Mouse (Mus musculus) A20 (cell line): ENCODE measurements at regions not wholly inside any gene's neighbourhood (a gene's known extent, or its start where the extent isn't known, plus 50 kb on each side); places are given as distances from the start of the nearest gene placed in this dataset.
"Not testable (repeated sequence)": the region's sequence is repeated elsewhere in the genome, so short reads cannot be mapped to it uniquely, and the experiment has no call there.

ENCODE experiments used
- DNase-seq: peaks from one replicate; pipeline ENCODE4 v3.0.0-alpha.2; 2011; ENCODE audit warnings: low read depth, low spot score

- no peak for DNase-seq
Measured at GRCm38 (mm10) chr16:86189874-86190273, 288.2 kb upstream of the Adamts5 start.

DNA sequence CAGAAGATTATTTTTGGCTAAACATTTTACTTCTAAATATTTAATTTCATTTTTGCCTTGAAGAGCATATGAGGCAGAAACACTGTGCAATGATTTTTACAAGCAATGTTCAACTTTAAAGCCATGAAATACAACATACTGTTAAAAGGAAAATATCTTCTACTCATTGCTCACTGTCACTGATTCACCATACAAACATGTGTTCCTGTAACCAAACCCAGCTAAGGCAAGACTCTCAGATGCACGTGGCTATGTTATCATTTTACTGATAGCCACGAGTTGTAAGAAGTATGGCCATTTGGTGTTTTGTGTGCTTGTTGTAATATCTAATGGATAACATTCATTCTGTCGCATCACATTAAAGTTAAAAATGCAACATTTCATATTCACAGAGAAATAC is 287.3 kb upstream of the Adamts5 start:
- DNase-seq, result no peak

DNA sequence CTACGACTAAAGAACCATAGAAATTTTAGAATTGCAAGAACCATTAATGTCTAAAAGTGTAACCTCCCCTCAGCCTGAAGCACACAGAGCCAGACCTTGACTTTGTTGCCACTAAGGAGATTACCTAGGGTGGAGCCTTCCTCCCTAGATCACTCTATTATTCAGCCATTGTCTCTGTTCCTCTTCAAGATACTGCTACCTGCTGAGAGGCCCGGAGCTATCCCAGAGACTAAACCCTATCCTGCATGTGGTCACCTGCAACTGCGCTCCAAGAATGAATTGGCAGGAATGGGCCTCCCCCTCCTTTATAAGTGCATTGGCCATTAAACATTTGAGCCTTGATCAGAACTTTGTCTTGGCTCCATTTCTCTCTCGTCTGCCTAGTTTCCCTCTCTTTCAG is 286.0 kb upstream of the Adamts5 start:
- not testable (repeated sequence) for DNase-seq

DNA sequence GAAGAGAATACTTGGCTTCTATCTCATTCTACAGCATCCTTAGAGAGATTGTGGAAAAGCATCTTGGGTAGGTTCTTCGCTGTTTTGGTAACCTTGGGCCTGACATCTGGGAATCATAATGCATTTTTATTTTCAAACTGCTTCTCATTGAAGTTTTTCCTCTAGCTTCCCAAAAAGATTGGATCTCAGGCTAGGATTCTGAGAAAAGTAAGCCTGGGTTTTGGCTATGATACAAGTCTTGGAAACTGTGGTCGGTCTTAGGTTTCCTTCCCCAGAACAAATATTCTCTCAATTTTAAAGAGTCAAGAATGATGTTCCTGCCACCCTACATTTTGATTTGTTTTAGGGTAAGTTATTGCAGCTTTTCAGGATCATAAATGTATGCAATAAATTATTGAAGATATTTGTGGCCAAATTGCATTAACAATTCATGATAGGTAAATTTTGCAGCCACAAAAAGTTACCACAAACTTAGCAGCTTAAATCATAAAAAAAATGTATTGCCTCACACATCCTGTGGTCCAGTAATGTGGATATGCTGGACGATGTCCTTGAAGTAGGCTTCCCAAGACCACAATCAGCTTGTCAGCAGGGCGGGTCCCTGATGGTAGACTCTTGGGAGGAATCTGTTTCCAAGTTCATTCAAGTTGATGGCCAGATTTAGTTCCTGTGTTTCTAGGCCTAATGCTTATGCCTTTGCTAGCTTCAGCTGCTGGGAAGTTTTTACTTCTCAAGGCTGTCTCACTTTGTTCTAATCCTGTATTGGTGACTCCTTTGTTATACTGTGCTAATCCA is 257.6 kb upstream of the Adamts5 start:
- no peak for DNase-seq

DNA sequence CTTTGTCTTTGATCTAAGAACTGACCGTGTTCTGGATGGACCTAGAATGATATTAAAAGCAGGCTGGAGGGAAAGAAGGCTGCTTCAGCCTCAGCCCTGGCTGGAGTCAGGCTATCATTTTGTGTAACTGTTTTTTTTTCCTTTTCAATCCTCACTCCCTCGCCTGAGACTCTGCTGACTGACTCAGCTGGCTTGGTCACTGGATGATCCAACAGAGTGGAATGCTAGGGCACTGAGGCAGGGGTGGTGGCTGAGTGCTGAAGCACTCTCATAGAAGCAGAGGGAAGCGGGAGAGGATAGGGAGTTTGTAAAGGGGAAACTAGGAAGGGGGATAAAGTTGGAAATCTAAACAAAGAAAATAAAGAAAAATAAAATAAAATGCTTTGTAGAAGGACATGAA is 236.5 kb upstream of the Adamts5 start:
- DNase-seq, result no peak

DNA sequence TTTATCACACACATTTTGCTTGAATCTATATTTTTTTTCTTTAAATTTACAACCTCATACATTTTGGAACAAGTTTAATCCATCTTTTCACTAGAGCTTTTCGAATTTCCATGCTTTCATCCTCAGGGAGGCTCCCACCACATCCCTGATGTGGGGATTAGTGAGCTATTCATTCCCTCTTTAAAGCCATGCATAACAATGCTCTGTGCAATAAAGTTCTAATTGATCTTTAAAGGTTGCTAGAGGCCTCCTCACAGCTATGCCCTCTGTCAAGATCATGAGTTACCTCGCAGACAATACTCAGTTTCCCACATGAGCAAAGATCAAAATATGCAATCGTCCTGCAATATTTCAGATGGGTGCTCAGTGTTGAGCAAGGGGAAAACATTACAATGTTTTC is 234.5 kb upstream of the Adamts5 start:
- DNase-seq, result no peak

DNA sequence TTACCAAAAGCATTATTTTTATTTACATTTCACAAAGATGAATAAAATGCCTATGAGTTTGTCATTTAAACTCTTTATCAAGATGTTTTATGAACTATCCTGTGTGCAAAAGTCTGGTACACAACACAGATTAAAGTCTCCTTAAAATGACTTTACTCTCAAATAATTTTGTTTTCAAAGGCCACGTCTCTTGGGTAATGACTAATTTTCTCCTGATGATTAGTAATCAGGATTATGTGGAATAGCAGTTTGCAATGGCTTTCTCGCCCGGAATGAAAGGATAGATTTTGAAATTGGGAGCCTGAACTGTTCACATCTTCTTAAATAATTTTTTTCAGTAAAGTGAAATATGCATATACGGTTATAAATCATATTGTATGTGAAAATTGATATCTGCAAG is 225.8 kb upstream of the Adamts5 start:
- no peak for DNase-seq

DNA sequence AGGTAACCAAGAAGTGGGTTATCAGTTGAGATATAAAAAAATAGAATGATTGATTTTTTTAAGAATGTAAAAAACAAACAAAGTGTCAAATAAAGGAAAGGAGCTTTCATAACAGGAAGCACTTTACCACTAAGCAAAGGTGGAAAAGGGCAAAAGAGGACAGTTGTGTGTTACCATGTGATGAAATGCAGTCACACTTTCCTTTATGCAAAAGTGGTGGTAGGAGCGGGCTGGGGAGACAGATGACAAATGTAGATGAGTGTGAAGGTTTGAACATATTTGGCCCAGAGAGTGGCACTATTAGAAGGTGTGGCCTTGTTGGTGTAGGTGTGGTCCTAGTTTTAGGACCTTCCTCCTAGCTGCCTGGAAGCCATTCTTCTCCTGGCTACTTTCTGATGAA is 222.6 kb upstream of the Adamts5 start:
- DNase-seq, result no peak

DNA sequence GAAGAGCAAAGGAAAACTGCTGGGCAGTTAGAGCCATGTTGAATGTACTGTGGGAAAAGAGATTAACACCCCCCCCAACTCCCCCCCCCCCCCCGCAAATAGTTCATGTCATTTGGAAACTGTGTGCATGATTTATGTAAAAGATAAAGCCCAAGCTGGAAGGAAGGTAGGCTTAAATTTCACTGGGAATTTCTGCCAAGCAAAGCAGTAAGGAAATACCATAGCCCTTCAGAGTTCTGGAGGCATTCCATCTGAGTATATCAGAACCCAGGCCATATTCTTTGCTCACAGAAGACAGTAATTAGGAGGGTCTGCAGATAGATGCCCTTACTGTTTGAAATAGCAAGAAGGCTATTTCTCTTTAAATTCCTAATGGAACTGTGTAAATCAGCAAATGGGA is 221.3 kb upstream of the Adamts5 start:
- DNase-seq, result no peak

DNA sequence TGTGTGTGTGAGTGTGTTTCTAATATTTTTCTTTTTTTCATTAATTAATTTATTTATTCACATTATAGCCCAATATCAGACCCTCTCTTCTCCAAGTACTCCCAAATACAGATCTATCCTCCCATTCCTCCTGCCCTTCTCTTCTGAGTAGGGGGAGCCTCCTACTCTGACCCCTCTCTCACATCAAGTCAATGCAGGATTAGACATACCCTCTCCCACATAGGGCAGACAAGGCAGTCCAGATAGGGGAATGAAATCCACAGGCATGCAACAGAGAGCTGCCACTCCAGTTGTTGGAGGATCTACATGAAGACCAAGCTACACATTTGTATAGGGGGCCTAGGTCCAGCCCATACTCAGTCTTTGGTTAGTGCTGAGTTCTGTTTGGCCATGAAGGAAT is 216.3 kb upstream of the Adamts5 start:
- DNase-seq, result no peak

- no peak for DNase-seq
Measured at GRCm38 (mm10) chr16:86115587-86116376, 214.2 kb upstream of the Adamts5 start.

DNA sequence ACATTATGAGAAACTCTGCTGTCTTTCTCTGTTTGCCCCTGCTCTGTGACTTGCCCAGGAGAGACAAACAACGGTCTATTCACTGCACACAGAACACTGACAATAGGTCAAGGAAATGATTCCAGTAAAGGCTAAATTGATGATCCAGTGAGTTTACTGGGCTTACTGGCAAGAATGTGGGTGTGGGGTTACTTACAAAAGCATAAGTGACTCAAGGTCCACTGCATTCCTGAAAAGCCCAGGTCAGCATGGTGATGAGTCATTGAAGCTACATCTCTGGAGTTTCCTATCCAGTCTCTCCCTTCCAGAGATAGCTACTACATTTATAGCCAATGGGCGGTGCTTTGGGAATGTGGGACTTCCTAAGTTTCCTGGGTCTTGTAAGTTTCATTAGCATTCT is 192.8 kb upstream of the Adamts5 start:
- DNase-seq, result no peak

GRCm38 (mm10) chr16:86090175-86090574 is 188.5 kb upstream of the Adamts5 start:
- no peak for DNase-seq

DNA sequence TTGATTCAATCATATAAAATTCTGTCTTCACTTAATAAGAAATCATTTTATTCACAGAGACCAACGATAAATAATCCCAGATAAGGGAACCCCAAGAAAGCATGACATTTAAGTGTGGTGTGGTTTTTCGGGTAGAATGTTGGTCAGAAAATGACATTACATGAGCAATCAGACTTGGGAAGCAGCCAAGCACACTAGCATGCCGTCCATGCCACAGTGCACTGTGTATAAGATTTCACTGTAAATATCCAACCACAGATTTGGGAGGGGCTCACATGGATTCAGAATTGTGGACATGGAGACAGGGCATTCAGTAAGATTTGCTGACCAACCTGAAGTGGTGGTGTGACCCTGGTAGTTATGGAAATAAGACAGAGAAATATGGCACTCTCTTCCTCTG is 185.8 kb upstream of the Adamts5 start:
- DNase-seq, result no peak

DNA sequence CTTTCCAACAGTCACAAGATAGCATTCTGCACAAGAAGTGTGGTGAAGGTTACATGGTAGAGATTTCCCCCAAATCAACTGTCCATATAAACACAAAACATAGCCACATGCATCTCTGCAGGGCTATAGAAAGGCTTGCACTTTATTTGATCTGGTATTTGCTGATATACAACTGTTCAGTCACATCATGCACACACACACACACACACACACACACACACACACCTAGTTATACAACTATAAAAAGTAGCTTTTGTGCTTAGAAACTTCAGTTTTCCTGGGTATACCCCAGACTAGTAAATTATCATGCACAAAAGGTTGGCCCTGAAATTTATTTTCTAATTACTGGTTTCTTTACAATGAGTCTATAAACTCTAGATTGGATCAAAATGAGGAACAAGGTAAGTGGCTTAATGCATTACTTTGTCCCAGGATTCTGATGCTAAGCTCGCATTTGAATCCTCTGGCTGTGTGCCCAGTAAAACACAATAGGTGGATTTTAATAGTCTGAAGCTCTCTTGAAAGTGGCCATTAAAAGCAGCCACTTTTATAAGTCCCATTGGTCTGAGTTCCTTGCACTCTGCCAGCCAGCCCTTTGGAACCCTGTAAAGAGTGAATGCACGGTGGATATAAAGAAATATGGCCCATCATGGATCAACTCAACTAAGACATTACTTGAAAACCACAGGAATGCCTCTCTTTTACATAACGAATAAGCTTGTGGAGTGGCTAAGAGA is 166.2 kb upstream of the Adamts5 start:
- no peak for DNase-seq

DNA sequence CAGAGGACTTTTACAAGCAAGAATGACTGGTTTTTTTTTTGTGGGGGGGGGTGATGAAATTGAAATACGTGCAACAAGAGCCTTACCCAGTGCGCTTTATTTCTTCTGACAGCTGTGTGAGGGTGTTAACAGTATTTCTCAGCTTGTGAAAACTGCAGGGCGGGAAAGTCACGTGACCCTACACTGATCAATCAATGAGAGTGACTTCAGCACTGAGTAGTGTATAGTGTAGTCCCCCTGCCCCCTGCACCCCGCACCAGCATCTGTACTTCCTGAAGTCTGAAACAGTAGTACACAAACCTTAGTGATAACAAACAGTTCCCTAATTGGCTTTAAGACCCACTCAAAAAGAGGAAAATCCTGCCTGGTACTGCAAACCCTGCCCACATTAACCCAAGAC is 158.5 kb upstream of the Adamts5 start:
- DNase-seq, result no peak

GRCm38 (mm10) chr16:86044695-86045094 is 143.1 kb upstream of the Adamts5 start:
- DNase-seq, result no peak

DNA sequence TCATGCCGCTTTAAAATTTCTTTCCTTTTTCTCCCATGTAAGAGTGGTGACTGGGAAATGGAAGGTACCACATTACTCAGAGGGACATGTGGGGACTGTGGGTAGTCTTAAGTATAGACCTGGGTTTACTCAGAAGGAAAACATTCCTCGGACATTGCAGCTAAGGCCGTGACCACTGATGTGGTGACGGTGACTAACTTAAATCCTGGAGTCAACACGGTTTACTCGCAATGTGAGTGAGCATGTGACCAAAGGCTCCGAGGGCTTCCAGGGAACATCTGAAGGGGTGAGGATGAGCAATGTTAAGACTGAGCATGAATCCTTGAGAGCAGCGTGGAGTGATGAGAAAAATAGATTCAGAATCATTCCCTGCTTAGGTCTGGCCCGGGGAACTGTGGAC is 133.1 kb upstream of the Adamts5 start:
- DNase-seq, result no peak

- no peak for DNase-seq
Measured at GRCm38 (mm10) chr16:86027700-86028099, 126.1 kb upstream of the Adamts5 start.

DNA sequence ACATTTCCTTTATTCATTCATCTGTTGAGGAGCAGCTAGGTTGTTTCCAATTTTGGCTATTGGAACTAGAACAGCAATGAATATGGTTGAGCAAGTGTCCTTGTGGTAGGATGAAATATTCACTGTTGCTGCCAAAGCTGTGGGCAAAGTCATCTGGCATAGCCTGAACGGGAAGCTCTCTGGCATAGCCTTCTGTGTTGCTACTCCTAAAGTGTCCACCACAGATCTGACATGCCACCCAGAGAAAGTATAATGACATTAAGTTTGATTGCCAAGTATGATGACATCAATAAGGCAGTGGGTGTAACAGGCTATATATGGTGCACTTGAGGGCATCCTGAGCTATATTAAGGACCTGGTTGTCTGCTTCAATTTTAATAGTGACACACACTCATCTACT is 113.7 kb upstream of the Adamts5 start:
- no peak for DNase-seq

DNA sequence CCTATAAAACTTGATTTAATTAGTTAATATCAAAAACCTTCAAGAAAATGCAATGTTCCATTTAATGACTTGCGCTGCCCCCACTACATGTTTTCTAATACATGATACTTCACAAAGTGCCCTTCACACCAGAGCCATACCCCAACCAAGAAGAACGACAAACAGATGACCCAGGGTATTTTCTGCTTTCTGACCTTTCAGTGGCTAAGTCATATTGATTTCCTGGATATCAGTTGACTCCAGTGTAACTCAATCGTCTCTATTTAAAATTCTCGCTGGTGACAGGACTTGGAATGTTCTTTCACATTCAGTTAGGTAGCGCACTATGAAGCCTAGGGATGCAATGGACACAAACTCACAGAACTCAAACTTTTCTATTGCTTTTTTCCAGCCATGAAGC is 109.4 kb upstream of the Adamts5 start:
- no peak for DNase-seq

DNA sequence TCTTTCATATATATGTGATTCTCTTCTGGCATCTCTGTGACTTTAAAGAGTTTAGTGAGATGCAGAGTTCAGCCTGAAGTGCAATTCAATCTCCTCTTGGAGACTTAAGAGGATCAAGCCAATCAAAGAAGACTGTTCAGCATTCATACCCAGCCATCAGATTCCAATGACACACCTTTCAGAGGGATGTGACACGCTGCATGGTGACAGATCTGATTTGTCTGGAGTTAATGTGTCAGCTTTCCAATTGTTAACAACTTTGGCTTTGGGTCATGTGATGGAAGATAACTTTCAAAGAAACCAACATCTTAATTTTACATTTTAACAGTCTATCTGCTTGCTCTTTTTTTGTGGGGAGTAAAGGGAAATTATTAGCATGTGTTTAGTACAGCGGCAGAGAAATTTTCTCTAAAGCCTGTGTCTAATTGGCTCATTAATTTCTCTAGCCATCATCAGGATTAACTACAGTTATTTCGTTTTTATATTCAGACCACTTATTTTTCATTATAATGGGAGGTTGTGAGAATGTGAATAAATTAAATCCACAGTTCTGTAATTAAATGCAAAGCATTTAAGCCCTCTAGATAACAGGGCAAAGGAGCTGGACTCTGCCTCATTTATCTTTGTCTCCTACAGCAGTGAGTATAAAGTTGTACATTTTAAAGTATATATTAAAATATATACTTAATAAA is 108.2 kb upstream of the Adamts5 start:
- DNase-seq, result no peak
